Mouse (Mus musculus) hindbrain, embryonic 12.5 days (tissue): ENCODE data around the gene Nedd8. TPM values are rescaled to one million over a fixed set of nuclear protein-coding genes. Genes with fewer than 3 reads are reported as not detected.

ENCODE experiments used
- ATAC-seq: fragments of 200-750 bp; cut with Nextera tagmentation; 2 replicates; pipeline ENCODE4 v1.8.0; 2017; ENCODE audit warnings: moderate TSS enrichment; ENCODE audit not compliant: low FRiP score
- H3K27ac ChIP-seq: fragments of 300-500 bp; sonication (generic); 2 replicates; pipeline ENCODE4 v1.5.1; 2016; ENCODE audit warnings: mild to moderate bottlenecking
- H3K27me3 ChIP-seq: fragments of 300-500 bp; sonication (generic); 2 replicates; pipeline ENCODE4 v1.6.1; 2016; ENCODE audit warnings: mild to moderate bottlenecking
- H3K36me3 ChIP-seq: fragments of 300-500 bp; sonication (generic); 2 replicates; pipeline ENCODE4 v1.6.1; 2016; ENCODE audit warnings: mild to moderate bottlenecking
- H3K4me1 ChIP-seq: fragments of 300-500 bp; sonication (generic); 2 replicates; pipeline ENCODE4 v1.6.1; 2016
- H3K4me2 ChIP-seq: fragments of 300-500 bp; sonication (generic); replicated peaks from 2 replicates; pipeline ENCODE4 v1.6.1; 2016; ENCODE audit warnings: mild to moderate bottlenecking
- H3K4me3 ChIP-seq: fragments of 300-500 bp; sonication (generic); 2 replicates; pipeline ENCODE4 v1.5.1; 2016; ENCODE audit warnings: mild to moderate bottlenecking
- H3K9ac ChIP-seq: fragments of 300-500 bp; sonication (generic); 2 replicates; pipeline ENCODE4 v1.6.1; 2016; ENCODE audit warnings: mild to moderate bottlenecking, moderate library complexity
- H3K9me3 ChIP-seq: fragments of 300-500 bp; sonication (generic); replicated peaks from 2 replicates; pipeline ENCODE4 v1.6.1; 2016; ENCODE audit warnings: mild to moderate bottlenecking
- WGBS: fragments of 180-500 bp; shearing (Covaris S2); methylation state at CpG from one replicate; pipeline ENCODE4 v1.1.7; 2016; 5-methylcytosine and 5-hydroxymethylcytosine counted together
- polyA plus RNA-seq: library from polyadenylated mRNA; unstranded; fragments of >200 nt; fragmentation: Nextera tagmentation; extraction: Ambion mirVana; gene quantifications from 2 replicates; pipeline ENCODE4 v1.2.1, GENCODE M21; 2016

Nedd8 gene
- polyA plus RNA-seq, 1 experiment from 2014 or later, result 544 TPM

DNA sequence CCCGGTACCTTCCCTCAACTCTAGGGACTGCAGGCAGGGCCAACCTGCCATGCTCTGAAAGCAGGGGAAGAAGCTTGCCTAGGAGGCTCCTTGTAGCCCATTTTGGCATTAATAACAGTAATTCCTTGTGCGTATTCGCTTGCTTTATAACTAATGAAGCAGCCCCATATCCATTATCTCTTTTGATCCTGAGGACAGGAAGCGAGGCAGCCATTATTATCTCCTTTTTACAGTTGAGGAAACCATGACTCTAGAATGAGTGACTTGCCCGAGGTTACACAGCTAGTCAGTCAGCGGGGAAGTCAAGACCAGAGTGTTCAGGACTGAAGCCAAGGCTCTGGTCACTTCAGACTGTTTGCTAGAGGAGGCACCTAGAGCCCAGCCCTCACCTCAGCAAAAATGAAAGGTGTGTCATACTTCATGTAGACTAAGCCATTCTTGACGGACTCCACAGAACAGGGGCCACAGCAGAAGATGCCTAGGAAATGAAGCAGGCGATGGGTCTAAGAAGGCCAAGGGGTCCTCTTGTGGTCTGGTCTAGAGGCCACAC is 34.2 kb upstream of the Nedd8 start:
- Histone ChIP-seq H3K27me3 (no peaks in the 10 kb centered on the region), H3K27ac (no peak overlapping the region), H3K36me3 (no peaks in the 10 kb centered on the region), H3K4me1 (no peaks in the 10 kb centered on the region), H3K4me3 (no peak overlapping the region), H3K9ac (no peak overlapping the region), H3K4me2 (no peak overlapping the region), H3K9me3 (no peaks in the 10 kb centered on the region)
- 87% methylated on average over 8 of the region's 8 CpGs for WGBS
- ATAC-seq, result no peak

DNA sequence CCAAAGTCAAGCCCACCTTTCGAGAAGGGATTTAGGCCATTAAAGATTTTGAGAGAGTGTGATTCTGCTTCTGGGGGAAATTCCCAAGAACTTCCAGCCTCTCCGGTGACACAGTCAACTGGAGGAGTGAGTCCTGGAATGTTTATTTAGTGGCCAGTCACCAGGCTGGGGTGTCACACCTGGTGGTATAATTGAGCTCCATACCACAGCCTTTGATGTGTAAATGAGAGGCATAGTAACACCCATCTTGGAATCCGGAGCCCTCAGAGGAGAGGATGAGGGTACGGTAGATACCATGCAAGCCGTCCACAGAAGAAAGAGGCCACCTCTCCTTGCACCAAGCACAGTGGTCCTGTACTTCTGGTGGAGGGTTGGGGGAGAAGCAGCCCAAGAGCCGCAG is 30.8 kb upstream of the Nedd8 start:
- ATAC-seq, result no peak
- no peaks in the 10 kb centered on the region for H3K27me3 ChIP-seq
- 69% methylated on average over 6 of the region's 6 CpGs for whole genome bisulfite sequencing
- no peak overlapping the region for H3K27ac ChIP-seq
- H3K9ac ChIP-seq, result no peak overlapping the region
- H3K4me3 ChIP-seq, result no peak overlapping the region
- H3K4me2 ChIP-seq, result no peak overlapping the region
- H3K36me3 ChIP-seq, result no peaks in the 10 kb centered on the region
- no peaks in the 10 kb centered on the region for H3K9me3 ChIP-seq
- H3K4me1 ChIP-seq, result no peaks in the 10 kb centered on the region

DNA sequence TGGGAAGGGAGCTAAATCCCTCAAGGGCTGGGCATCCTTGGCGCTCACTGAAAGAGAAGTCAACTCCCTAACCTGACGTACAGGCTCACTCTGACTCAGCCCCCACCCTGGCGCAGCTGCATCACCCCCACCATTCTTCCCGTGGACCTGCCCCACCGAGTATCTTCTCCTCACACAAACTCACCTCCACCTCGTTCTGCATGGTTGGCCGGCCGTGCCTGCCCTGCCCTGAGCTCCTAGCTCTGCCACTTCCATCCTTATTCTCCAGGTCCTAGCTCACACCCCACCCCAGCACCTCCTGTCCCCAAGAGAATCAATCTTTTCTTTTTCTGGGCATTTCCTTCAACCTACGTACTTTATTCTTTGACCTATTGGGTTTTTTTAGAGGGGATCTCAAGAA is 29.2 kb upstream of the Nedd8 start:
- H3K9me3 ChIP-seq, result no peaks in the 10 kb centered on the region
- H3K4me1 ChIP-seq, result no peaks in the 10 kb centered on the region
- no peak overlapping the region for H3K4me3 ChIP-seq
- no peak for ATAC-seq
- 69% methylated on average over 9 of the region's 9 CpGs for WGBS
- H3K36me3 ChIP-seq, result no peaks in the 10 kb centered on the region
- no peaks in the 10 kb centered on the region for H3K27me3 ChIP-seq
- H3K27ac ChIP-seq, result no peak overlapping the region
- no peak overlapping the region for H3K4me2 ChIP-seq
- H3K9ac ChIP-seq, result no peak overlapping the region

DNA sequence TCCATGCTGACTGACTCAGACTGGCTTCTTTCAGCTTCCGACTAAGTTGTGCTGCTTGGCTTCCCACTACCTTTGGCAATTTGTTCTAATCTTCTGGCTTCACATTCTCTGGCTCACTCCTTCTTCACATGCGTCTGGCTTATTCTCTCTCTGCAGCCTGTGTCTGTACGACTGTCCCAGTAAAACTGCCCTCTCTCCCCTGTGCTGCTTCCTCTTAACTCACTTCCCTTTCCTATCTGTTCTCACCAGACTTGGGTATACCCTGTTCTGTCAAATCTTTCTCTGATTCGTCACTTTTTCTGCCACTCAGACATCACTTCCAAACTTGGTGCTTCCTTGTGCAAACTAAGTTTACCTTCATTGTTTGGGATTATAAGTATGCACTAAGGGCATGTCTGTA is 25.3 kb upstream of the Nedd8 start:
- no peak overlapping the region for H3K9ac ChIP-seq
- no peaks in the 10 kb centered on the region for H3K4me1 ChIP-seq
- no peak for ATAC-seq
- no peak overlapping the region for H3K4me3 ChIP-seq
- H3K36me3 ChIP-seq, result no peaks in the 10 kb centered on the region
- WGBS, result 89% methylated on average over 4 of the region's 4 CpGs
- H3K27me3 ChIP-seq, result no peaks in the 10 kb centered on the region
- H3K4me2 ChIP-seq, result no peak overlapping the region
- H3K9me3 ChIP-seq, result no peaks in the 10 kb centered on the region
- no peak overlapping the region for H3K27ac ChIP-seq

DNA sequence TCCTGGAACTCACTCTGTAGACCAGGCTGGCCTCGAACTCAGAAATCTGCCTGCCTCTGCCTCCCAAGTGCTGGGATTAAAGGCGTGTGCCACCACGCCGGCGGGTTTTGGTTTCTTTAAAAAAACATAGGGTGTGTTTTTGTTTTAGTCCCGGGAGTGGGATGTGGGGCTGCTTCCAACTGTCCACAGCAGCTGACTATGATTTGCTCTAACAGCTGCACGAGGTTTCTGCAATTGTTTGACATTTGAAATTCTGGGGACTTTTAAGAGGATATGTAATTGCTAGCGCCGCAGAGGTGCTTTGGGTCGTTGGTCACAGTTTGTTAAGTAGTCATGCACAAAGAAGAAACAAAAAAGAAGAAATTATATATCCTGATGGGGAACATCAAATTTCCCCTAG is 17.5 kb upstream of the Nedd8 start:
- Histone ChIP-seq H3K27me3 (no peaks in the 10 kb centered on the region), H3K36me3 (no peaks in the 10 kb centered on the region), H3K4me3 (no peak overlapping the region), H3K9me3 (no peaks in the 10 kb centered on the region), H3K27ac (no peak overlapping the region), H3K4me2 (no peak overlapping the region), H3K9ac (no peak overlapping the region), H3K4me1 (no peaks in the 10 kb centered on the region)
- 76% methylated on average over 10 of the region's 10 CpGs for WGBS
- no peak for ATAC-seq

DNA sequence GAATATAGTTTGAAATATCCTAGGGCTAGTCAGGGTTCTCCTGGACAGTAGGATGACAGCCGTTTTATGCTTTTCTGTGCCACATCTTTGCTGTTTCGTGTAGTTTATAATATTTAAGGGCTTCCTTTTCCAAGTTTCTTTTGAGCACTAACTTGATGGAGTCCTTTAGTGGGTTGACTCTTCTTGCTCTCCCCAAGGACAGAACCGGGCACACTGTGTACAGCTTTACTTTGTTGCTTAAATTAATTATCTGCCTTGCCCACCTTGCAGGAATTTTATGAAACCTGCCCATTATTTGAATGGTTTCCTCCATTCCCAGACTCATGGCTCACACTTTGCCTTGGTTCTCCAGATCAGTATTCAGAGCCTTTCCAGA is 10.2 kb upstream of the Nedd8 start:
- Histone ChIP-seq H3K4me3 (peak overlapping the region; percentile 82), H3K4me2 (peak overlapping the region; percentile 74), H3K36me3 (peaks cover 31% of the 10 kb centered on the region), H3K27me3 (no peaks in the 10 kb centered on the region), H3K9me3 (no peaks in the 10 kb centered on the region), H3K27ac (no peak overlapping the region), H3K4me1 (peaks cover 11% of the 10 kb centered on the region), H3K9ac (0 out of 2 replicates have a peak overlapping the region, but pooled peaks have one; percentile 79)
- ATAC-seq, result peak; percentile 33
- WGBS, result 12% methylated on average over 3 of the region's 3 CpGs

DNA sequence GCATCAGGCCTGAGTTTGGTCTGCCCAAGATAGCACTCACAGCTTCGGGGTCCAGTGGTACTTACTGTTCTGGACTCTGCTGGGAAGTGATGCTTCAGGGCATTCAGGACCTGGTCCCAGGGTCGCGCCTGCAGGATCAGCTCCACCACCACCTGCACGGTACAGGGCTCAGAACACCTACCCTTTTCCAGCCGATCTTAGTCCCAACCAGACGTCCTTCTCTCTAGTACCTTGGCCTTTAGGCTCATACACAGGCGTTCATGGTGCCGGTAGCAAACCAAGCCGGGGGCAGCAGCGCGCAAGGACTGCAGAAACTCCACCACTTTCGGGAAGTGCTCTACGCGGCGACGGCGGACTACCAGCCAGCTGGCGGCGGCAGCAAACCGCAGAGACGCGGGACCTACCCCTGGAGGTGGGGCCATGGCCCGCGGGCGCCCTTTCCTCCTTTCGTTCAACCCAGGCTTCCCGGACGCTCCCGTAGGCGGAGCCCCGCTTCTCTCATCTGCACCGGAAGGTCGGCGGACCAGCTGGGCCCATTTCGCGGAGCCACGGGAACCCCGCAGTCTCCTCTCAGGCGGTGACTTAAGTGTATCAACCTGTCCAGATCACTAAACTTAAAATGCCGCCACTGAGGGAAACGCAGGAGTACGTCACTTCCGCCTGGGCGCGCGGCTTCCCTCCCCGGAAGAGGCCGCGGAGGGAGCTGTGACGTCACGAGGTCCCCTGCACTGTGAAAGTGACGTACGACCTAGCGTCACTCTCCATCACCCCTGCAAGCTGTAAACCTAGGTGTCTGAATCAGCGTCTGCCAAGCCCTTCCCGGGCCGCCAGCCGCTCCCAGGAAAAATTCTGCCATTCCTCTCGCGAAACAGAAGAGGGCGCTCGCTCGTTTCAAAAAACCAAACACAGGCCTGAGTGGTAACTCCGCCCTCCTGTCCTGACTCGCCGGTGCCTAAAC is 9.5 kb upstream of the Nedd8 start, which contains the start of gene Tinf2:
TSS of gene Tinf2 (minus strand) at position 661 of the 958 bp plus-strand sequence.
- H3K9ac ChIP-seq, result peak within 1 kb of the TSS; percentile 79
- ATAC-seq, result peak; percentile 99
- no peaks in the 10 kb centered on the region for H3K27me3 ChIP-seq
- peak within 1 kb of the TSS; percentile 82 for H3K4me3 ChIP-seq
- peak within 1 kb of the TSS; percentile 74 for H3K4me2 ChIP-seq
- peaks cover 38% of the 10 kb centered on the region for H3K36me3 ChIP-seq
- H3K9me3 ChIP-seq, result no peaks in the 10 kb centered on the region
- under 1% methylated on average over 66 of the region's 66 CpGs for WGBS
- peak within 1 kb of the TSS; percentile 80 for H3K27ac ChIP-seq
- H3K4me1 ChIP-seq, result peaks cover 11% of the 10 kb centered on the region

DNA sequence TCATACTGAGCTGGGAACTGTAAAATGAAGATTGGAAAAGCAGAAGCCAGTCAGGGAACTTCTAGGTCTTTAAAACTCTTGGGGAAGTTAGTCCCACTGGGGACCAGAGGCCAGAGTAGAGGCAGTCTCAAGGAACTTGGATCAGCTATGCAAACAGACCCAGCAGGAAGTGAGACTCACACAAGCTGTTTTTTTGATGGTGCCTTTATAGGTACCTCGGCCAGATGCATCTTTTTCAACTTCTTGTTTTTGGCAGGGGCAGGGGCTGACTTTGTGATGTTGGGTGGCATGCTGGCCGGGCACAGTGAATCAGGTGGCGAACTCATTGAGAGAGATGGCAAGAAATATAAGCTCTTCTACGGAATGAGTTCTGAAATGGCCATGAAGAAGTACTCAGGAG is 5.7 kb upstream of the Nedd8 start:
- H3K9me3 ChIP-seq, result no peaks in the 10 kb centered on the region
- 92% methylated on average over 4 of the region's 4 CpGs for WGBS
- peaks cover 15% of the 10 kb centered on the region for H3K4me1 ChIP-seq
- peaks cover 53% of the 10 kb centered on the region for H3K36me3 ChIP-seq
- no peak overlapping the region for H3K4me2 ChIP-seq
- H3K4me3 ChIP-seq, result no peak overlapping the region
- no peaks in the 10 kb centered on the region for H3K27me3 ChIP-seq
- no peak overlapping the region for H3K9ac ChIP-seq
- ATAC-seq, result no peak
- no peak overlapping the region for H3K27ac ChIP-seq

DNA sequence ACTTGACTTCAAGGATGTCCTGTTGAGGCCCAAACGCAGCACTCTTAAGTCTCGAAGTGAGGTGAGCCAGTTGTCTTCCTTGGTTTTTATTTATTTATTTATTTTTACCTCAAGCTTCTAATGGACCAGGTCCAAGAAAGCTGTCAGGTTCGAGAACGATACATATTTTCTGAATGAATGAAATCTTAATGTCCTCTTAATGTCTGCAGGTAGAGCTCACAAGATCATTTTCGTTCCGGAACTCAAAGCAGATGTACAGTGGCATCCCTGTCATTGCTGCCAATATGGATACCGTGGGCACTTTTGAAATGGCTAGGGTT is 777 bp upstream of the Nedd8 start:
- H3K9me3 ChIP-seq, result no peaks in the 10 kb centered on the region
- H3K4me1 ChIP-seq, result peaks cover 20% of the 10 kb centered on the region
- peak overlapping the region; percentile 91 for H3K4me2 ChIP-seq
- H3K27me3 ChIP-seq, result no peaks in the 10 kb centered on the region
- peak overlapping the region; percentile 73; the same call in 1 of the 2 replicates for H3K9ac ChIP-seq
- no peak for ATAC-seq
- no peak overlapping the region for H3K27ac ChIP-seq
- H3K4me3 ChIP-seq, result peak overlapping the region; percentile 78
- WGBS, result 86% methylated on average over 7 of the region's 7 CpGs
- H3K36me3 ChIP-seq, result peaks cover 32% of the 10 kb centered on the region

DNA sequence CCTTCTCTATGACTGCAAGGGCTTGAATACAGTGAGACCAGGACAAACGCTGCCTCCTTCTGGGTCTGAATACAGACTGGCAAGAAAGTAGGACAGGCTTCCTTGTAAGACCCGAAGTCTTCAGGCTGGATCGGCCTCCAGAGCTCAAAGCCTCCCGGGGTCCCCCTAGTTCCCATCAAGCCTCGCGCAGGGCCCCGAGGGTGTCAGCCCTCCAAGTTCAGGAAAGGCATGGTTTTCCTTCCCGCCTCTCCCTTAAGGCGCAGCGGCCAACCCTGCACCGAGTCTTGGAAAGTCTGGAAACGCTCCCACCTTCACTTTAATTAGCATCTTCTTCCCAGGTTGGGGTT is 465 bp downstream of the Nedd8 start:
- Histone ChIP-seq H3K9me3 (no peaks in the 10 kb centered on the region), H3K36me3 (peaks cover 20% of the 10 kb centered on the region), H3K27me3 (no peaks in the 10 kb centered on the region), H3K27ac (peak overlapping the region; percentile 90), H3K4me2 (peak overlapping the region; percentile 91), H3K4me1 (peaks cover 20% of the 10 kb centered on the region), H3K4me3 (peak overlapping the region; percentile 78), H3K9ac (peak overlapping the region; percentile 73)
- under 1% methylated on average over 12 of the region's 12 CpGs for WGBS
- peak; percentile 71 for ATAC-seq

DNA sequence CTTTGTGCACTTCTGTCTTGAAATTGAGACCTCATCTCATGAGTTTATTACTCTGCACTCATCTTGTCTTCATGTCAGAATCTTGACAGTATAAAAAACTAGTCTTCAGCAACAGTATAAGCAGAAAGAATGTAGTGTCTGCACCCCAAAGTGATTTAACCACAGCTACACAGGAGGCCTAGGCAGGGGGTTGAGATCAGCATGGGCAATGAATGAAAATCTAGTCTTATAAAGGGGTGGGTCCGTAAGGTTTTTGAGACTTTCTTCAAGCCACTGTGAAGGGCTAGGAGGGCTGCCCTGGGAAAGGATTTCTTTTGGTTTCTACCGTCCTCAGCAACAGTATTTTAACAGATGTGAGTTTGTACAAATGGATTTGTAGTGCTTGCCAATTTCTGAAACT is 11.3 kb downstream of the Nedd8 start:
- Histone ChIP-seq H3K36me3 (peaks cover 34% of the 10 kb centered on the region), H3K27ac (no peak overlapping the region), H3K9me3 (no peaks in the 10 kb centered on the region), H3K4me2 (peak overlapping the region; percentile 51; the same call in 1 of the 2 replicates), H3K27me3 (no peaks in the 10 kb centered on the region), H3K4me3 (peak overlapping the region; percentile 53), H3K4me1 (peaks cover 3% of the 10 kb centered on the region), H3K9ac (no peak overlapping the region)
- peak; percentile 17; the same call in 1 of the 2 replicates for ATAC-seq
- WGBS, result 42% methylated on average over 2 of the region's 2 CpGs

DNA sequence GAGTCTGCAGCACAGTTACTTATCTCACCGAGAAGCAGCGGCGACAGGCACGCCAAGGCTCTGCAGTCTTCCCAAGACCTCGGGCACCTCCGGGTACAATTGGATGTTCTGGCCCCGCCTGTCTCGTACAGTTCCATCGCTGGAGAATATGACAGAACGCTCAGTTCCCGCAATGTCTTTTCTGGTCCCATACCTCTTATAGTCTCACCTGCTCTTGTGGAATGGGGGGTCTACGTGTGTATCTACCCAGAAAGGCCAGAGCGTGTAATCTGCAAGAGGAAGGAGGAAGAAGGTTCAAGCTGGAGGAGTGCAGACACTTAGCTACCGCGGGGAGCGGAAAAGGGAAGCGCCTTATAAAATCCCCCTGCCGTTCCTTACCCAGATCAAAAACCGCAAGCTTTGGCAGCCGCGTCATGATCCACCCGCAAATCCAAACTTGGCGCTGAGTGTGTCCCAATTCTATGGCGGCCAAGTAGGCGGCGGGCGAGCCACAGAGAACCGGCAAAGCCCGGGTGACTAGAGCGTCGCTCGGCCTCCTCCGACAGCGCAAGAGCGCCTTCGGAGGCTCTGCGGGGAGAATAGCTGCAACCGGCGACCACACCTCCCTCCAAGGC is 11.9 kb downstream of the Nedd8 start, which contains the start of gene Mdp1:
TSS of gene Mdp1 (minus strand) at position 549 of the 614 bp plus-strand sequence.
- Histone ChIP-seq H3K27ac (peak within 1 kb of the TSS; percentile 69), H3K4me3 (peak within 1 kb of the TSS; percentile 53), H3K4me1 (peaks cover 3% of the 10 kb centered on the region), H3K9ac (peak within 1 kb of the TSS; percentile 66), H3K4me2 (peak within 1 kb of the TSS; percentile 51), H3K27me3 (no peaks in the 10 kb centered on the region), H3K9me3 (no peaks in the 10 kb centered on the region), H3K36me3 (peaks cover 34% of the 10 kb centered on the region)
- WGBS, result under 1% methylated on average over 39 of the region's 39 CpGs
- peak; percentile 93 for ATAC-seq
